25 mouse cellular contexts compared by ENCODE assay signal in the genomic region with DNA sequence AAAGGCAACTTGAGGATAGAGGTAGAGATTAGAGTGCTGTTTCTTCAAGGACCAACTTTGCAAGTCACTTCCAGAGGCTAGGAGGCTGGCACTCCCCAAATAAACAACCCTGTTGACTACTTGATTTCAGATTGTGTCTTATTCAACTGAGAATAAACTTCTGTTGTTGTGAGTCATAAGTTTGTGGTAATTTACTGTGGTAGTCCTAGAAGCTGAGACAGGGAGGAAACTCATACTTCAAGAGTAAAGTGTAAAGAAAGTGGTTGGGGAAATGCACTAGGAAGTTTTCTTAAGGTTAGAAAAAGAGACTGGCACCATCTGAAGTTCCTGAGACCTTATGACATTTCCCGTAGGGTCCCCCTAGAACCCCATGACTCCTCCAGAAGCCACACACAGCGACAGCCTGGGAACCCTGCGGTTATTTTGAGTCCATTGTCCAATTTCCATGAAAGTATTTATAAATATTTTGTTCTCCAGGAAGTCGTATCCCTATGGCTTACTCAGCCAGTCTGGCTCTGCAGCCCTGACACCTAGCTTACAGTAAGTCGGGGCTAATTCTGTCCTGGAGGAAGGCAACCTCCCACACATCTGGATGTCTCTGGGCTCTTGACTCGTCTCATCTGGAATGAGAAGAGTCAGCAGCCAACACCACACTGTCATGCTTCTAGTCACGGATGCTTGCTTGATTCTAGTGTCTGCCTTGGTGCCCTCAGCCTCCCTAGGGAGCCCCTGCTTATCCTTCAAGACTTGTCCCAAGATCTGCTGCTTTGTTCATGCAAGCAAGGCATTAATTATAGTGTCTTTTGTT. TPM values are rescaled to one million over a fixed set of nuclear protein-coding genes. Genes with fewer than 3 reads are reported as not detected.
DNase-seq lines count a peak whose midpoint lies in the region; TF ChIP-seq lines count a peak whose summit lies in the region.
"Had no signal": no experiment of that assay in that cellular context is flagged by ENCODE, and none has a peak within 500 bp of the region (broad histone marks: within the 10 kb centered on the region; RNA-seq: fewer than 3 reads in every experiment).

No protein-coding gene starts in this region.

- no peaks in the 10 kb centered on the region for H3K36me3 ChIP-seq in heart, embryonic 10.5 days
- no peaks in the 10 kb centered on the region for H3K36me3 ChIP-seq in heart, adult 2 months (ENCODE audit: control insufficient read depth, insufficient read depth, low read length)
- H3K36me3 ChIP-seq: G1E; hindbrain, embryonic 15.5 days; limb, embryonic 10.5 days; midbrain, embryonic 10.5 days; neural tube, embryonic 13.5 days had no signal

- TF ChIP-seq EP300 in heart, adult 2 months (IDR thresholded peaks at IDR 0.05; ENCODE audit: insufficient read depth, low read depth, low read length): no peak

- H3K4me1 ChIP-seq in heart, embryonic 10.5 days: peaks cover 4% of the 10 kb centered on the region; the same call in 1 of the 2 replicates
- H3K4me1 ChIP-seq in heart, adult 2 months (ENCODE audit: control insufficient read depth, insufficient read depth, low read length): no peaks in the 10 kb centered on the region
- H3K4me1 ChIP-seq: hindbrain, embryonic 15.5 days; limb, embryonic 10.5 days; midbrain, embryonic 10.5 days; neural tube, embryonic 13.5 days had no signal

- no peak for TF ChIP-seq POLR2A in heart, adult 2 months (IDR thresholded peaks at IDR 0.05; ENCODE audit: insufficient read depth, low read depth, low read length)

- peak; percentile 75 for DNase-seq in heart, embryonic 10.5 days (ENCODE audit: low spot score)
- no peak for DNase-seq in heart, adult 2 months
- peak; percentile 9 to 23 for DNase-seq in kidney, postnatal 4 days
- DNase-seq in kidney, postnatal 14 days: no peak
- peak; percentile 16 for DNase-seq in Muller cell, postnatal 12 days (ENCODE audit: inconsistent ontology term)
- DNase-seq in lung, postnatal 25 days (ENCODE audit: low spot score): peak; percentile 21
- DNase-seq in embryo, embryonic 9.5 days (ENCODE audit: extremely low spot score): no peak
- no peak for DNase-seq in thymus, adult 18-20 months
- DNase-seq: adrenal gland, postnatal 36 days; cerebellum, adult 18-20 months; cerebellum, postnatal 25 days; embryo, embryonic 11 days; gastrocnemius, postnatal 14 days; heart, postnatal 14 days; kidney, postnatal 25 days; thymus, postnatal 36 days had no signal

- no peak overlapping the region for H3K27ac ChIP-seq in heart, embryonic 10.5 days
- no peak overlapping the region for H3K27ac ChIP-seq in heart, adult 2 months
- H3K27ac ChIP-seq: hindbrain, embryonic 15.5 days; limb, embryonic 10.5 days; midbrain, embryonic 10.5 days; neural tube, embryonic 13.5 days had no signal

- no peaks in the 10 kb centered on the region for H3K27me3 ChIP-seq in heart, embryonic 10.5 days (ENCODE audit: insufficient read depth, poor library complexity, severe bottlenecking)
- H3K27me3 ChIP-seq in heart, adult 2 months (ENCODE audit: control insufficient read depth, insufficient read depth, low read length): no peaks in the 10 kb centered on the region
- H3K27me3 ChIP-seq: hindbrain, embryonic 15.5 days; neural tube, embryonic 13.5 days had no signal

- no peaks in the 10 kb centered on the region for H3K9me3 ChIP-seq in heart, embryonic 10.5 days
- H3K9me3 ChIP-seq: G1E; hindbrain, embryonic 15.5 days; limb, embryonic 10.5 days; midbrain, embryonic 10.5 days; neural tube, embryonic 13.5 days had no signal

- H3K4me3 ChIP-seq in heart, embryonic 10.5 days: no peak overlapping the region
- no peak overlapping the region for H3K4me3 ChIP-seq in heart, adult 2 months
- H3K4me3 ChIP-seq: erythroblast, embryonic 14.5 days; hindbrain, embryonic 15.5 days; limb, embryonic 10.5 days; midbrain, embryonic 10.5 days; neural tube, embryonic 13.5 days had no signal

- intact Hi-C loops in heart, adult 2 months (cut with DNase I): no loop called here

- no peak overlapping the region for H3K9ac ChIP-seq in heart, adult 2 months (ENCODE audit: low read depth, low read length)
- H3K9ac ChIP-seq: hindbrain, embryonic 15.5 days; neural tube, embryonic 13.5 days had no signal

- WGBS in heart, embryonic 10.5 days: 56% methylated on average over 7 of the region's 7 CpGs
- WGBS in heart, adult 2 months: 22% methylated on average over 7 of the region's 7 CpGs

- no peak for TF ChIP-seq CTCF in heart, adult 2 months (IDR thresholded peaks at IDR 0.05)

- no peaks in the 10 kb centered on the region for H3K79me2 ChIP-seq in heart, adult 2 months (replicated peaks; ENCODE audit: control insufficient read depth, insufficient read depth, low read length)

RNA-seq across cellular contexts. Expression of a gene that starts 22.8 kb away (rescaled TPM):
- 54.3 and 59.3 TPM in 2 replicates for polyA plus RNA-seq in heart, embryonic 10.5 days (2016; fragmentation: Nextera tagmentation; extraction: Ambion mirVana)
- 100 to 1,000 TPM in 1 of 2 experiments, 10 to 100 TPM in 1; 38.6 to 148 TPM for total RNA-seq in heart, adult 2 months (2021)
- 19.9 and 72.4 TPM in 2 replicates for polyA plus RNA-seq in heart, adult 2 months (2012; rRNA removed)

RNA-seq across cellular contexts. Expression of a gene that starts 41.0 kb away (rescaled TPM):
- polyA plus RNA-seq in heart, embryonic 10.5 days (2016; fragmentation: Nextera tagmentation; extraction: Ambion mirVana): 0.57 TPM in 1 of 2 replicates, not detected in the other
- not detected for total RNA-seq in heart, adult 2 months (2021)
- polyA plus RNA-seq in heart, adult 2 months (2012; rRNA removed): not detected in 2 replicates
- total RNA-seq: G1E; gastrocnemius, postnatal 14 days; heart, postnatal 14 days; monocyte, adult 5-6 weeks had no signal
- polyA plus RNA-seq: erythroblast, embryonic 14.5 days; forebrain, embryonic 14.5 days; G1E; limb, embryonic 10.5 days; lung, embryonic 16.5 days; midbrain, embryonic 10.5 days; neural tube, embryonic 13.5 days had no signal

Comparison
In these comparisons a context has a peak if more than half of its experiments do, and no peak if none do; other contexts are left out.
1. DNase-seq: peak in heart, embryonic 10.5 days (single experiment), kidney, postnatal 4 days (2 of 2), Muller cell, postnatal 12 days (single experiment) and lung, postnatal 25 days (single experiment); none in heart, adult 2 months (0 of 2), kidney, postnatal 14 days (single experiment), embryo, embryonic 9.5 days (single experiment) and thymus, adult 18-20 months (0 of 2).